Mouse (Mus musculus): ENCODE results near the gene Fam135a.

- no peak for TF ChIP-seq CTCF (IDR thresholded peaks at IDR 0.05)
- TF ChIP-seq POLR2A (IDR thresholded peaks at IDR 0.05; ENCODE audit: insufficient read depth, low read depth, low read length): no peak
- TF ChIP-seq EP300 (IDR thresholded peaks at IDR 0.05; ENCODE audit: insufficient read depth, low read depth, low read length): no peak
Observed at GRCm38 (mm10) chr1:24143504-24143903, 43.4 kb upstream of the Fam135a start.
